Mouse (Mus musculus) embryonic facial prominence, embryonic 14.5 days (tissue): ENCODE data around the gene Tnfsf9. TPM values are rescaled to one million over a fixed set of nuclear protein-coding genes. Genes with fewer than 3 reads are reported as not detected.
"Not testable (repeated sequence)": the region's sequence is repeated elsewhere in the genome, so short reads cannot be mapped to it uniquely, and the experiment has no call there.

Experiments
- ATAC-seq: fragments of 200-750 bp; cut with Nextera tagmentation; 2 replicates; pipeline ENCODE4 v1.8.0; 2017; ENCODE audit warnings: low read depth, moderate number of reproducible peaks, moderate TSS enrichment
- DNase-seq: peaks from one replicate; pipeline ENCODE4 v3.0.0-alpha.2; 2015; ENCODE audit warnings: low spot score
- H3K27ac ChIP-seq: fragments of 300-500 bp; sonication (generic); replicated peaks from 2 replicates; pipeline ENCODE4 v1.5.1; 2014; ENCODE audit warnings: low read depth, mild to moderate bottlenecking, low read length, moderate library complexity
- H3K27me3 ChIP-seq: fragments of 300-500 bp; sonication (generic); replicated peaks from 2 replicates; pipeline ENCODE4 v1.6.1; 2014; ENCODE audit warnings: low read length; ENCODE audit not compliant: control insufficient read depth, insufficient read depth
- H3K36me3 ChIP-seq: fragments of 300-500 bp; sonication (generic); 2 replicates; pipeline ENCODE4 v1.6.1; 2014; ENCODE audit warnings: low read length, mixed read lengths; ENCODE audit not compliant: control insufficient read depth, insufficient read depth
- H3K4me1 ChIP-seq: fragments of 300-500 bp; sonication (generic); 2 replicates; pipeline ENCODE4 v1.6.1; 2014; ENCODE audit warnings: antibody characterized with exemption, low read length; ENCODE audit not compliant: control insufficient read depth, insufficient read depth
- H3K4me2 ChIP-seq: fragments of 300-500 bp; sonication (generic); 2 replicates; pipeline ENCODE4 v1.6.1; 2014; ENCODE audit warnings: low read depth, mild to moderate bottlenecking, low read length, moderate library complexity, mixed read lengths
- H3K4me3 ChIP-seq: fragments of 300-500 bp; sonication (generic); 2 replicates; pipeline ENCODE4 v1.5.1; 2014; ENCODE audit warnings: low read depth, mild to moderate bottlenecking, low read length
- H3K9ac ChIP-seq: fragments of 300-500 bp; sonication (generic); 2 replicates; pipeline ENCODE4 v1.6.1; 2014; ENCODE audit warnings: low read depth, mild to moderate bottlenecking, low read length, moderate library complexity, mixed read lengths
- H3K9me3 ChIP-seq: fragments of 300-500 bp; sonication (generic); 2 replicates; pipeline ENCODE4 v1.6.1; 2016; ENCODE audit warnings: low read length; ENCODE audit not compliant: control insufficient read depth
- WGBS: fragments of 180-500 bp; shearing (Covaris S2); extraction: QIAGEN DNeasy Blood & Tissue Kit; methylation state at CpG from one replicate; pipeline ENCODE4 v1.1.7; 2014; 5-methylcytosine and 5-hydroxymethylcytosine counted together
- polyA plus RNA-seq: library from polyadenylated mRNA; unstranded; fragments of >200 nt; fragmentation: Nextera tagmentation; extraction: Ambion mirVana; gene quantifications from 2 replicates; pipeline ENCODE4 v1.2.1, GENCODE M21; 2014

The Tnfsf9 gene
- polyA plus RNA-seq, 1 experiment from 2014 or later: 5.0 TPM

GRCm38 (mm10) chr17:57118524-57119349 lies 13.6 kb downstream of the Tnfsf9 start:
- H3K4me2 ChIP-seq: peak overlapping the region; percentile 26; the same call in 1 of the 2 replicates
- no peak overlapping the region for H3K9ac ChIP-seq
- no peak overlapping the region for H3K4me3 ChIP-seq
- WGBS: 2% methylated on average over 11 of the region's 11 CpGs
- H3K9me3 ChIP-seq: no peaks in the 10 kb centered on the region
- DNase-seq: peak; percentile 78
- no peaks in the 10 kb centered on the region for H3K36me3 ChIP-seq
- no peaks in the 10 kb centered on the region for H3K4me1 ChIP-seq
- H3K27me3 ChIP-seq: no peaks in the 10 kb centered on the region
- H3K27ac ChIP-seq: no peak overlapping the region
- peak; percentile 86 for ATAC-seq

DNA sequence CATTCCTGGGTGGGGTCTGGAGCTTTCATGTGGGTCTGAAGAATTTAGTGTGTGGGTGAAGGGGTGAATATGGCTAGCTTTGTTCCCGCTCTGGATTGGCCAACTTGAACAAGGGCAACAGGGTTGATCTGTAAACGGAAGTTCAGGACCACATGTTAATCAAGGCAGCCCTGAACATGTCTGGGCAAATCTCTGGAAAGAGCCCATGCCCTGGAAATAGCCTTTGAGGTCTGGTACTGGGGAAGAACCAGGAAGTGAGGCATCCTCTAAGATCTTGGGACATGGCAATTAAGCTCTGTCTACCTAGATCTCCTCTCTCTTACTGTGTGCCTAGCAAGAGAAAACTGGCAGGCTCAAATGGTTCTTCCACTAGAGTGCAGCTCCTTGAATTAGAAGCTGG lies 16.7 kb downstream of the Tnfsf9 start:
- ATAC-seq: no peak
- Histone ChIP-seq H3K27ac (no peak overlapping the region), H3K4me1 (no peaks in the 10 kb centered on the region), H3K36me3 (no peaks in the 10 kb centered on the region), H3K9me3 (no peaks in the 10 kb centered on the region), H3K4me2 (no peak overlapping the region), H3K27me3 (no peaks in the 10 kb centered on the region), H3K4me3 (no peak overlapping the region), H3K9ac (no peak overlapping the region)
- 70% methylated on average over 2 of the region's 2 CpGs for WGBS
- no peak for DNase-seq

- H3K9ac ChIP-seq: no peak overlapping the region
- 83% methylated on average over 11 of the region's 11 CpGs for WGBS
Observed at GRCm38 (mm10) chr17:57123192-57124118, 18.3 kb downstream of the Tnfsf9 start.

DNA sequence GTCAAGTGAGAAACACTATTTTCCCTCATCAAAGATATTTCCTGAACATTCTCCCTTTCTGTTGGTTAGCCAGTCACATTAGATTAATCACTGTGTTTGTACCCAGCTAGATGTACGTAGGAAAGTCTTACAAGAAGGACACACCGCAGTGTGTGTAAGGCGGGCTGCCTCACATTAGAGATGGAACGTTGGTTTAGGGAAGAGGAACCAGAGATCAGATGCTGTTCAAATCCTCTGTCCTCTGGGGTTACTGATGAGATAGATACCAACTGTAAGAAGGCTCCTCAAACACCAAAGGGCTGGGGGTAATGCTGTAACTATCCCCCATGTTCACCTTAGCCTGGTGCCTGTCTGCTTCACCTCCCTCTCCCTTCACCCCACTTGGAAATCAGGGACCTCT lies 19.7 kb downstream of the Tnfsf9 start:
- Histone ChIP-seq H3K27ac (no peak overlapping the region), H3K27me3 (no peaks in the 10 kb centered on the region), H3K4me1 (no peaks in the 10 kb centered on the region), H3K9me3 (no peaks in the 10 kb centered on the region), H3K4me2 (no peak overlapping the region), H3K9ac (no peak overlapping the region), H3K36me3 (no peaks in the 10 kb centered on the region), H3K4me3 (no peak overlapping the region)
- ATAC-seq: no peak
- no peak for DNase-seq
- WGBS: 83% methylated on average over 4 of the region's 4 CpGs

More at GRCm38 (mm10) chr17:57123192-57124118, 18.3 kb downstream of the Tnfsf9 start:
- Histone ChIP-seq H3K36me3 (no peaks in the 10 kb centered on the region), H3K27ac (no peak overlapping the region), H3K4me3 (no peak overlapping the region), H3K9me3 (no peaks in the 10 kb centered on the region), H3K4me2 (no peak overlapping the region), H3K4me1 (no peaks in the 10 kb centered on the region), H3K27me3 (no peaks in the 10 kb centered on the region)
- ATAC-seq (no peak), DNase-seq (no peak)

- 63% methylated on average over 3 of the region's 3 CpGs for WGBS
- no peaks in the 10 kb centered on the region for H3K4me1 ChIP-seq
- H3K27ac ChIP-seq: no peak overlapping the region
- no peak overlapping the region for H3K4me3 ChIP-seq
- ATAC-seq: no peak
- no peaks in the 10 kb centered on the region for H3K9me3 ChIP-seq
- DNase-seq: no peak
- H3K36me3 ChIP-seq: no peaks in the 10 kb centered on the region
- H3K9ac ChIP-seq: no peak overlapping the region
- no peak overlapping the region for H3K4me2 ChIP-seq
- H3K27me3 ChIP-seq: no peaks in the 10 kb centered on the region
Observed at GRCm38 (mm10) chr17:57125853-57126622, 20.9 kb downstream of the Tnfsf9 start.

GRCm38 (mm10) chr17:57131793-57132192 lies 26.7 kb downstream of the Tnfsf9 start:
- Histone ChIP-seq H3K4me3 (no peak overlapping the region), H3K36me3 (no peaks in the 10 kb centered on the region), H3K9me3 (no peaks in the 10 kb centered on the region), H3K27me3 (no peaks in the 10 kb centered on the region), H3K4me2 (no peak overlapping the region), H3K9ac (no peak overlapping the region), H3K27ac (no peak overlapping the region), H3K4me1 (no peaks in the 10 kb centered on the region)
- ATAC-seq (no peak), DNase-seq (no peak)
- WGBS: 89% methylated on average over 1 of the region's 1 CpGs

DNA sequence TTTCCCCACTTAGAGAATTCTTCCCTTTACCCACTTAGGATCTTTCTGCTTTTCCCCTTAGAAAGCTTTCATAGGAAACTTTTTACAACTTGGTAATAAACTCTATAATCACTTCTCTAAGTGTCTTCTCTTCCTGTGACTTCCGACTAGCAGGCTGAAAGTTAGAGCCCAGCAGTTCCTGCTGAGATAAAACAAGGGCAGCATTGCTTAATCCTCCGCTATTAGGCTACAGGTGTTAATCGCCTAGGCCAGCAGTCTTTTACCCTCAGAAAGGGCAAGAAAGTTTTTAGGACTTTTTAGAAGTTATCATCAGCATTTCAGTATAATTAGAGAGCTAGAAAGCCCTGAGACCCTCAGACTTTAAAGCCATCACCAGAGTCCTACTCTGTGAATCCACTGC lies 28.9 kb downstream of the Tnfsf9 start:
- H3K4me3 ChIP-seq, H3K27ac ChIP-seq, H3K27me3 ChIP-seq, H3K4me1 ChIP-seq, H3K9ac ChIP-seq, H3K9me3 ChIP-seq, H3K4me2 ChIP-seq, DNase-seq, ATAC-seq, H3K36me3 ChIP-seq: not testable (repeated sequence)
- WGBS: 19% methylated on average over 3 of the region's 3 CpGs

GRCm38 (mm10) chr17:57134693-57135092 lies 29.6 kb downstream of the Tnfsf9 start:
- Histone ChIP-seq H3K36me3 (no peaks in the 10 kb centered on the region), H3K4me1 (no peaks in the 10 kb centered on the region), H3K27me3 (no peaks in the 10 kb centered on the region), H3K4me3 (no peak overlapping the region), H3K27ac (no peak overlapping the region), H3K9me3 (no peaks in the 10 kb centered on the region), H3K4me2 (no peak overlapping the region), H3K9ac (no peak overlapping the region)
- DNase-seq (no peak), ATAC-seq (no peak)
- 71% methylated on average over 2 of the region's 2 CpGs for WGBS
